Mouse (Mus musculus) heart, embryonic 14.5 days (tissue): ENCODE data around the gene Rapgefl1. TPM values are rescaled to one million over a fixed set of nuclear protein-coding genes. Genes with fewer than 3 reads are reported as not detected.

Experiments used
- polyA plus RNA-seq: library from polyadenylated mRNA; unstranded; fragments of >200 nt; fragmentation: Nextera tagmentation; extraction: Ambion mirVana; gene quantifications from 2 replicates; pipeline ENCODE4 v1.2.1, GENCODE M21; 2014

Gene Rapgefl1
- polyA plus RNA-seq, 1 experiment from 2014 or later = 0.95 TPM

Other genes with a start within 250 kb of the Rapgefl1 start
- 9.4 and 11.3 TPM in 2 replicates for gene Ormdl3, start 249.4 kb upstream of the Rapgefl1 start, polyA plus RNA-seq
- gene Lrrc3c, start 238.5 kb upstream of the Rapgefl1 start, polyA plus RNA-seq = not detected in 2 replicates
- 0.68 TPM in 1 of 2 replicates, not detected in the other for gene Gm12355, start 211.1 kb upstream of the Rapgefl1 start, polyA plus RNA-seq
- not detected in 2 replicates for gene Gsdma3, start 210.4 kb upstream of the Rapgefl1 start, polyA plus RNA-seq
- gene Gsdma2, start 190.0 kb upstream of the Rapgefl1 start, polyA plus RNA-seq = not detected in 2 replicates
- not detected in 2 replicates for gene Gsdma, start 172.4 kb upstream of the Rapgefl1 start, polyA plus RNA-seq
- 95.3 and 120 TPM in 2 replicates for gene Psmd3, start 154.2 kb upstream of the Rapgefl1 start, polyA plus RNA-seq
- gene Csf3, start 135.5 kb upstream of the Rapgefl1 start, polyA plus RNA-seq = not detected in 2 replicates
- gene Med24, start 107.3 kb upstream of the Rapgefl1 start, polyA plus RNA-seq = 28.5 and 31.0 TPM in 2 replicates
- gene Thra, start 96.1 kb upstream of the Rapgefl1 start, polyA plus RNA-seq = 45.3 and 55.6 TPM in 2 replicates
- gene Nr1d1, start 61.5 kb upstream of the Rapgefl1 start, polyA plus RNA-seq = 6.0 and 6.4 TPM in 2 replicates
- gene Msl1, start 41.3 kb upstream of the Rapgefl1 start, polyA plus RNA-seq = 13.3 and 15.3 TPM in 2 replicates
- 22.6 and 22.9 TPM in 2 replicates for gene Casc3, start 31.9 kb upstream of the Rapgefl1 start, polyA plus RNA-seq
- 3.1 and 3.2 TPM in 2 replicates for gene Wipf2, start 26.9 kb downstream of the Rapgefl1 start, polyA plus RNA-seq
- gene Cdc6, start 71.0 kb downstream of the Rapgefl1 start, polyA plus RNA-seq = 15.6 and 17.5 TPM in 2 replicates
- 31.4 and 33.4 TPM in 2 replicates for gene Rara, start 91.0 kb downstream of the Rapgefl1 start, polyA plus RNA-seq
- 1.00 and 2.3 TPM in 2 replicates for gene Gjd3, start 146.2 kb downstream of the Rapgefl1 start, polyA plus RNA-seq
- 169 and 174 TPM in 2 replicates for gene Top2a, start 187.4 kb downstream of the Rapgefl1 start, polyA plus RNA-seq
- 315 and 373 TPM in 2 replicates for gene Igfbp4, start 204.5 kb downstream of the Rapgefl1 start, polyA plus RNA-seq